Mouse (Mus musculus) cerebellum, adult 9-11 months (tissue): ENCODE data around the gene Zbtb20.

Experiments used
- DNase-seq: peaks from one replicate; pipeline ENCODE4 v3.0.0; 2022

Zbtb20 gene

GRCm38 (mm10) chr16:43400949-43401348, 525.3 kb downstream of the Zbtb20 start:
- no peak for DNase-seq

GRCm38 (mm10) chr16:43402888-43403287, 527.2 kb downstream of the Zbtb20 start:
- DNase-seq: no peak

GRCm38 (mm10) chr16:43405089-43405488, 529.4 kb downstream of the Zbtb20 start:
- DNase-seq: no peak

- DNase-seq: no peak
These were observed 532.0 kb downstream of the Zbtb20 start for GRCm38 (mm10) chr16:43407594-43408142.

- DNase-seq: no peak
These were observed 532.9 kb downstream of the Zbtb20 start for GRCm38 (mm10) chr16:43408622-43409021.

GRCm38 (mm10) chr16:43409108-43409909, 533.6 kb downstream of the Zbtb20 start:
- DNase-seq: no peak

GRCm38 (mm10) chr16:43409910-43410612, 534.4 kb downstream of the Zbtb20 start:
- DNase-seq: peak; percentile 38

- DNase-seq: no peak
These were observed 534.9 kb downstream of the Zbtb20 start for GRCm38 (mm10) chr16:43410613-43410974.

GRCm38 (mm10) chr16:43415864-43416263, 540.2 kb downstream of the Zbtb20 start:
- DNase-seq: no peak

GRCm38 (mm10) chr16:43419923-43420322, 544.2 kb downstream of the Zbtb20 start:
- DNase-seq: no peak

- no peak for DNase-seq
These were observed 553.3 kb downstream of the Zbtb20 start for GRCm38 (mm10) chr16:43428955-43429354.

- no peak for DNase-seq
These were observed 554.3 kb downstream of the Zbtb20 start for GRCm38 (mm10) chr16:43430030-43430429.

- DNase-seq: no peak
These were observed 556.1 kb downstream of the Zbtb20 start for GRCm38 (mm10) chr16:43431514-43432371.

- DNase-seq: peak; percentile 41
These were observed 559.3 kb downstream of the Zbtb20 start for GRCm38 (mm10) chr16:43434941-43435340.

- no peak for DNase-seq
These were observed 563.2 kb downstream of the Zbtb20 start for GRCm38 (mm10) chr16:43438878-43439371.

GRCm38 (mm10) chr16:43441392-43441791, 565.7 kb downstream of the Zbtb20 start:
- no peak for DNase-seq

GRCm38 (mm10) chr16:43443034-43443433, 567.4 kb downstream of the Zbtb20 start:
- DNase-seq: no peak

- DNase-seq: no peak
These were observed 572.7 kb downstream of the Zbtb20 start for GRCm38 (mm10) chr16:43448141-43448981.

GRCm38 (mm10) chr16:43454370-43454934, 578.8 kb downstream of the Zbtb20 start:
- DNase-seq: peak; percentile 0

GRCm38 (mm10) chr16:43456446-43457172, 580.9 kb downstream of the Zbtb20 start:
- no peak for DNase-seq

GRCm38 (mm10) chr16:43457814-43458213, 582.1 kb downstream of the Zbtb20 start:
- DNase-seq: no peak
